Mouse (Mus musculus): ENCODE measurements around the gene Pfas. TPM values are rescaled to one million over a fixed set of nuclear protein-coding genes. Genes with fewer than 3 reads are reported as not detected.

Gene Pfas
- polyA plus RNA-seq (2012; rRNA removed), result 9.6 and 11.8 TPM in 2 replicates

GRCm38 (mm10) chr11:69008182-69009121 lies at the start of gene Pfas:
Gene Pfas (minus strand): TSS chr11:69008460.
- TF ChIP-seq CTCF (IDR thresholded peaks at IDR 0.05; ENCODE audit: control insufficient read depth, insufficient read depth, insufficient replicate concordance, low read depth, low read length) (peak; percentile 15; the same call in 1 of the 2 replicates), POLR2A (IDR thresholded peaks at IDR 0.05; ENCODE audit: control insufficient read depth, low read depth, low read length) (peak; percentile 89)
- Histone ChIP-seq H3K4me3 (ENCODE audit: control insufficient read depth, low read depth, low read length) (peak within 1 kb of the TSS; percentile 94), H3K27me3 (ENCODE audit: control insufficient read depth, insufficient read depth, low read length) (no peaks in the 10 kb centered on the region), H3K27ac (ENCODE audit: control insufficient read depth, insufficient read depth, low read depth, low read length) (peak within 1 kb of the TSS; percentile 80), H3K4me1 (ENCODE audit: control insufficient read depth, insufficient read depth, low read length) (peaks cover 6% of the 10 kb centered on the region), H3K36me3 (ENCODE audit: control insufficient read depth, insufficient read depth, low read length) (no peaks in the 10 kb centered on the region)

- H3K36me3 ChIP-seq (ENCODE audit: control insufficient read depth, insufficient read depth, low read length), result no peaks in the 10 kb centered on the region; the same call in none of the 2 replicates
Measured at GRCm38 (mm10) chr11:69053848-69054247, 45.6 kb upstream of the Pfas start.

GRCm38 (mm10) chr11:69052824-69053421 lies 44.7 kb upstream of the Pfas start:
- Histone ChIP-seq H3K36me3 (ENCODE audit: control insufficient read depth, insufficient read depth, low read length) (no peaks in the 10 kb centered on the region; the same call in none of the 2 replicates), H3K4me3 (ENCODE audit: control insufficient read depth, low read depth, low read length) (no peak overlapping the region), H3K27ac (ENCODE audit: control insufficient read depth, insufficient read depth, low read depth, low read length) (no peak overlapping the region), H3K4me1 (ENCODE audit: control insufficient read depth, insufficient read depth, low read length) (no peaks in the 10 kb centered on the region; the same call in 1 of the 2 replicates), H3K27me3 (ENCODE audit: control insufficient read depth, insufficient read depth, low read length) (no peaks in the 10 kb centered on the region)
- TF ChIP-seq POLR2A (IDR thresholded peaks at IDR 0.05; ENCODE audit: control insufficient read depth, low read depth, low read length), result no peak
- TF ChIP-seq CTCF (IDR thresholded peaks at IDR 0.05; ENCODE audit: control insufficient read depth, insufficient read depth, insufficient replicate concordance, low read depth, low read length), result no peak

More at GRCm38 (mm10) chr11:69053848-69054247, 45.6 kb upstream of the Pfas start:
- Histone ChIP-seq H3K4me3 (ENCODE audit: control insufficient read depth, low read depth, low read length) (no peak overlapping the region), H3K27me3 (ENCODE audit: control insufficient read depth, insufficient read depth, low read length) (no peaks in the 10 kb centered on the region), H3K4me1 (ENCODE audit: control insufficient read depth, insufficient read depth, low read length) (peaks cover 6% of the 10 kb centered on the region), H3K27ac (ENCODE audit: control insufficient read depth, insufficient read depth, low read depth, low read length) (no peak overlapping the region)
- TF ChIP-seq CTCF (IDR thresholded peaks at IDR 0.05; ENCODE audit: control insufficient read depth, insufficient read depth, insufficient replicate concordance, low read depth, low read length) (no peak), POLR2A (IDR thresholded peaks at IDR 0.05; ENCODE audit: control insufficient read depth, low read depth, low read length) (no peak)

GRCm38 (mm10) chr11:69051771-69052170 lies 43.5 kb upstream of the Pfas start:
- Histone ChIP-seq H3K27ac (ENCODE audit: control insufficient read depth, insufficient read depth, low read depth, low read length) (no peak overlapping the region), H3K36me3 (ENCODE audit: control insufficient read depth, insufficient read depth, low read length) (no peaks in the 10 kb centered on the region; the same call in none of the 2 replicates), H3K4me1 (ENCODE audit: control insufficient read depth, insufficient read depth, low read length) (no peaks in the 10 kb centered on the region; the same call in 1 of the 2 replicates), H3K27me3 (ENCODE audit: control insufficient read depth, insufficient read depth, low read length) (no peaks in the 10 kb centered on the region), H3K4me3 (ENCODE audit: control insufficient read depth, low read depth, low read length) (no peak overlapping the region)
- TF ChIP-seq POLR2A (IDR thresholded peaks at IDR 0.05; ENCODE audit: control insufficient read depth, low read depth, low read length) (no peak), CTCF (IDR thresholded peaks at IDR 0.05; ENCODE audit: control insufficient read depth, insufficient read depth, insufficient replicate concordance, low read depth, low read length) (no peak)

GRCm38 (mm10) chr11:69050748-69051147 lies 42.5 kb upstream of the Pfas start:
- Histone ChIP-seq H3K27me3 (ENCODE audit: control insufficient read depth, insufficient read depth, low read length) (no peaks in the 10 kb centered on the region), H3K36me3 (ENCODE audit: control insufficient read depth, insufficient read depth, low read length) (no peaks in the 10 kb centered on the region; the same call in none of the 2 replicates)

GRCm38 (mm10) chr11:69048151-69048550 lies 39.9 kb upstream of the Pfas start:
- Histone ChIP-seq H3K4me1 (ENCODE audit: control insufficient read depth, insufficient read depth, low read length) (peaks cover 9% of the 10 kb centered on the region), H3K27me3 (ENCODE audit: control insufficient read depth, insufficient read depth, low read length) (no peaks in the 10 kb centered on the region), H3K27ac (ENCODE audit: control insufficient read depth, insufficient read depth, low read depth, low read length) (no peak overlapping the region), H3K4me3 (ENCODE audit: control insufficient read depth, low read depth, low read length) (no peak overlapping the region), H3K36me3 (ENCODE audit: control insufficient read depth, insufficient read depth, low read length) (no peaks in the 10 kb centered on the region; the same call in none of the 2 replicates)
- no peak for TF ChIP-seq CTCF (IDR thresholded peaks at IDR 0.05; ENCODE audit: control insufficient read depth, insufficient read depth, insufficient replicate concordance, low read depth, low read length)
- no peak for TF ChIP-seq POLR2A (IDR thresholded peaks at IDR 0.05; ENCODE audit: control insufficient read depth, low read depth, low read length)

More at GRCm38 (mm10) chr11:69050748-69051147, 42.5 kb upstream of the Pfas start:
- H3K4me1 ChIP-seq (ENCODE audit: control insufficient read depth, insufficient read depth, low read length), result peaks cover 7% of the 10 kb centered on the region
- no peak overlapping the region for H3K27ac ChIP-seq (ENCODE audit: control insufficient read depth, insufficient read depth, low read depth, low read length)
- H3K4me3 ChIP-seq (ENCODE audit: control insufficient read depth, low read depth, low read length), result no peak overlapping the region
- TF ChIP-seq POLR2A (IDR thresholded peaks at IDR 0.05; ENCODE audit: control insufficient read depth, low read depth, low read length) (no peak), CTCF (IDR thresholded peaks at IDR 0.05; ENCODE audit: control insufficient read depth, insufficient read depth, insufficient replicate concordance, low read depth, low read length) (no peak)

- H3K4me1 ChIP-seq (ENCODE audit: control insufficient read depth, insufficient read depth, low read length), result peaks cover 9% of the 10 kb centered on the region
- no peak overlapping the region for H3K4me3 ChIP-seq (ENCODE audit: control insufficient read depth, low read depth, low read length)
- no peak overlapping the region for H3K27ac ChIP-seq (ENCODE audit: control insufficient read depth, insufficient read depth, low read depth, low read length)
- H3K36me3 ChIP-seq (ENCODE audit: control insufficient read depth, insufficient read depth, low read length), result no peaks in the 10 kb centered on the region; the same call in none of the 2 replicates
- no peaks in the 10 kb centered on the region for H3K27me3 ChIP-seq (ENCODE audit: control insufficient read depth, insufficient read depth, low read length)
- no peak for TF ChIP-seq POLR2A (IDR thresholded peaks at IDR 0.05; ENCODE audit: control insufficient read depth, low read depth, low read length)
- no peak for TF ChIP-seq CTCF (IDR thresholded peaks at IDR 0.05; ENCODE audit: control insufficient read depth, insufficient read depth, insufficient replicate concordance, low read depth, low read length)
Measured at GRCm38 (mm10) chr11:69047592-69047991, 39.3 kb upstream of the Pfas start.

Data from testis, adult 2 months (tissue).